Mouse (Mus musculus): ENCODE measurements around the gene Prpf39. TPM values are rescaled to one million over a fixed set of nuclear protein-coding genes. Genes with fewer than 3 reads are reported as not detected.

The Prpf39 gene
- 66.9 and 68.1 TPM in 2 replicates for polyA plus RNA-seq (2016; fragmentation: Nextera tagmentation; extraction: Ambion mirVana)

DNA sequence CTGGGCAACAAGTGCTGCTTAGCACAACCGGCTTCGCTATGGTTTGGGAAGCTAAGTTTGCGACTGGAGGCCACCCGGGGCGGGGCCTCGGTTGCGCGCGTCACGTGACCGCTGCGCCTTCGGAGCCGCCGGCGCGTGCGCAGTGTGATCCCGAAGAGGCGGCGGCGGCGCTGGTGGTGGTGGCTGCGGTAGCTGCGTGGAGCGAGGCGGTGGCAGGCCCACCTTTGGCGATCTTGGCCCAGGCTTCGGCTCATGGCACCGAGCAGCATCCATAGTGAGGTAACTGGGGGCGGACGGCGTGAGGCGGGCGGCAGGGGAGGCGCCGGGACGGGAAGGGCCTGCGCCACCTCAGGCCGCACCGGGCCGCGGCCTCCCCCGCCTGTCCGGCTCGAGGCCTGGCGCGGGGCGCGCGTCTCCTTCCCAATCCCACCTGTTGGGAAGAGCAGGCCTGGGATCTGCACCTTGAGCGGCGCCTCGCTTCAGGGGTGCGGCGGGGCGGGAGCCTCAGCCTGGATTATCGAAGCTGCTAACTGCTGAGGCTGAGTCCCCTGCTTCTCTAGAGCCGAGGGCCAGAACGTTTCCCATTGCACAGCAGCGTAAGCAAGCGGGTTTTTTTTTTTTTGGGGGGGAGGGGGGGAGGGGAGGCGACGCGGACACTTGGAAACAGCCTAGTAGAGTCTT, at the start of gene Prpf39:
Gene Prpf39 (plus strand): TSS at position 144 of the 681 bp plus-strand sequence.
- Histone ChIP-seq H3K27me3 (no peaks in the 10 kb centered on the region), H3K9ac (replicated peaks) (peak within 1 kb of the TSS; percentile 84), H3K4me1 (peaks cover 17% of the 10 kb centered on the region), H3K4me3 (peak within 1 kb of the TSS; percentile 86), H3K36me3 (no peaks in the 10 kb centered on the region), H3K9me3 (no peaks in the 10 kb centered on the region), H3K27ac (replicated peaks) (peak within 1 kb of the TSS; percentile 73), H3K4me2 (replicated peaks) (peak within 1 kb of the TSS; percentile 57)
- under 1% methylated on average over 61 of the region's 65 CpGs for WGBS
- ATAC-seq (ENCODE audit: low FRiP score, low read depth): peak; percentile 97

DNA sequence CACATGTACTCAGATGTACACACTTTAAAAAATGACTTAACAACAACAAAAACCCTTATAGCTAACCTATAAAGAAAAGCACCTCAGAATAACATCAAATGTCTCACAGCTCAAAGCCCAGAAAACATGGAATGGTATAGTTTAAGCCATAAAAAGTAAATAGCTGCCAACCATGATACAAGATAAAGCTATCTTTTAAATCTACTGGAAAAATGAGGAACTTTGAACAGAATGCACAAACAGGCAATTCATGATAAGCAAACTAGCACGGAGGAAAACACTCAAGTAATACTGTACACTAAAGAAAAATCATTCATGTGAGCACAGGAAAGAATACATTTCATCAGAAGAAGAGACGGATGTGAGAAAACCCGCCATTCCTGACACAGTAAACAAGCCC, 28.4 kb upstream of the Prpf39 start:
- no peaks in the 10 kb centered on the region for H3K9me3 ChIP-seq
- H3K4me3 ChIP-seq: no peak overlapping the region
- ATAC-seq (ENCODE audit: low FRiP score, low read depth): no peak
- 93% methylated on average over 3 of the region's 3 CpGs for WGBS
- H3K36me3 ChIP-seq: peaks cover 65% of the 10 kb centered on the region
- no peak overlapping the region for H3K27ac ChIP-seq (replicated peaks)
- no peaks in the 10 kb centered on the region for H3K27me3 ChIP-seq
- no peak overlapping the region for H3K9ac ChIP-seq (replicated peaks)
- no peaks in the 10 kb centered on the region for H3K4me1 ChIP-seq
- H3K4me2 ChIP-seq (replicated peaks): no peak overlapping the region

DNA sequence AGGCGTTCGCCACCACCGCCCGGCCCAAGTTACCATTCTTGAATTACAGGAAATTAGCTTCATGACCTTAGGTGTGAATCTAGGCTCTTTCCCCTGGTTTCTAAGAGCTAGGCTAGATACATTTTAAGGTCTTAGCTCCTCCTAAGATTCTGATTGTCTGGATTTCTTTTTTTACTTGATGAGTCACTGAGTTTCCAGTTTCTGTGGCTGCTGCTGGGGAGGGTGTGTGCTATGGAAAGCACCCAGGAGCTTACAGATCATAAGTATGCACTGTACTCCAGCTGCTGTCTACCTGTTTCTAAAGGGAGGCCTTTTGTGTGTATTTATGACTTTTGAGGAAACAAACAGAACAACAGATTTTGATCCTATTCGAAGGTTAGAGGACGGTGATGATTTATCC, 13.3 kb upstream of the Prpf39 start:
- Histone ChIP-seq H3K9ac (replicated peaks) (no peak overlapping the region), H3K9me3 (no peaks in the 10 kb centered on the region), H3K4me2 (replicated peaks) (no peak overlapping the region), H3K27ac (replicated peaks) (no peak overlapping the region), H3K4me3 (no peak overlapping the region), H3K36me3 (0 out of 2 replicates have a peak, but pooled peaks cover 11% of the 10 kb centered on the region), H3K4me1 (no peaks in the 10 kb centered on the region), H3K27me3 (no peaks in the 10 kb centered on the region)
- ATAC-seq (ENCODE audit: low FRiP score, low read depth): no peak
- 96% methylated on average over 6 of the region's 6 CpGs for WGBS

DNA sequence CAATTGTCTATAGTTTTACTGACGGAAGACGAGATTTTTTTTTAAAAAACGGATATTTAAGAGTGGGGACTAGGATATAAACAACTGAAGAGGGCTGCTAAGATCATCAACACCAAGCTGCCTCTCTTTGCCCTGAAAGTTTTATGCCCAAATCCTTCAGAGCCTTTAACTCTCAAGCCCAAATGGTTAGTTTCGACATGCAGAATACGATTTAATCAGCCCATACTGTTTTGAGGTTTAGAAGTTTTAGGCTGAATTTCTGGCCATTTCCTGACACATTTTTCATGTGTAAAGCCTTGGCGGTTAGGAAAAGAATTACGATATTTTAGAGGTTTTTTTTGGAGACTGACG, 319 bp upstream of the Prpf39 start:
- WGBS: 49% methylated on average over 8 of the region's 8 CpGs
- no peak overlapping the region for H3K27ac ChIP-seq (replicated peaks)
- H3K9ac ChIP-seq (replicated peaks): 0 out of 2 replicates have a peak overlapping the region, but pooled peaks have one; percentile 84
- H3K36me3 ChIP-seq: no peaks in the 10 kb centered on the region
- peak overlapping the region; percentile 86 for H3K4me3 ChIP-seq
- H3K9me3 ChIP-seq: no peaks in the 10 kb centered on the region
- H3K4me1 ChIP-seq: peaks cover 17% of the 10 kb centered on the region
- H3K4me2 ChIP-seq (replicated peaks): peak overlapping the region; percentile 57
- H3K27me3 ChIP-seq: no peaks in the 10 kb centered on the region
- no peak; the same call in 1 of the 2 replicates for ATAC-seq (ENCODE audit: low FRiP score, low read depth)

DNA sequence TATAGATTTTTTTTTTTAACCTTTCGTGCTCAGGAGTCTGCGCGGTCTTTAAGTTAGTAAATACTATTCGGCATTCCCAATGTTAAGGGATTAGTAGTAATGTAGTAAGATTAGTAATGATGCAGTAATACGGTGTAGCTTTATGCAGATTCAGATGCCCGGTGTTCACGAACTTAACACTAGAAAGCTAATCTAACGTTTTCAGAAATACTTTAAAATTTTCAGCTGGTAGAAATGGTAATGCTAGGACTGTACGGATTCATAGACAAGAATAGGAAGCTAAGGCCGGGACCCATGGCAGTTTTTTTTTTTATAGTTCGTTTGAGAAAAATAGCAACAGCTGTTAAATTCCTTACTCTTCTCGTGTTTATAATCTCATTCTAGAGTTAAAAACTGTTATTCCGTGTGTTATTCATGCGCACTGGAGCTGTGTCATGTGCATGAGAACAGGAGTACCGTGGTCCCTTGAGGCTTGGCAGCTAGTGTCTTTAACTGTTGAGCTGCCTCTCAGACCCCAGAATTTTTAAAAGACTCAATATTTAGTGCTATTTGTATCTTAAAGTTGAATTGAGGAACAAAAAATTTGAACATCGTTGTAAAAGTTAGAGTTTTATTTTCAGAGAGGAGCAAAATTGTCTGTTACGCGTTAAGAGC, 886 bp downstream of the Prpf39 start:
- H3K4me2 ChIP-seq (replicated peaks): peak overlapping the region; percentile 57
- 20% methylated on average over 18 of the region's 18 CpGs for WGBS
- H3K27me3 ChIP-seq: no peaks in the 10 kb centered on the region
- peak overlapping the region; percentile 84 for H3K9ac ChIP-seq (replicated peaks)
- H3K27ac ChIP-seq (replicated peaks): no peak overlapping the region
- H3K4me1 ChIP-seq: peaks cover 17% of the 10 kb centered on the region
- no peaks in the 10 kb centered on the region for H3K9me3 ChIP-seq
- peak overlapping the region; percentile 86 for H3K4me3 ChIP-seq
- no peaks in the 10 kb centered on the region for H3K36me3 ChIP-seq
- ATAC-seq (ENCODE audit: low FRiP score, low read depth): no peak

DNA sequence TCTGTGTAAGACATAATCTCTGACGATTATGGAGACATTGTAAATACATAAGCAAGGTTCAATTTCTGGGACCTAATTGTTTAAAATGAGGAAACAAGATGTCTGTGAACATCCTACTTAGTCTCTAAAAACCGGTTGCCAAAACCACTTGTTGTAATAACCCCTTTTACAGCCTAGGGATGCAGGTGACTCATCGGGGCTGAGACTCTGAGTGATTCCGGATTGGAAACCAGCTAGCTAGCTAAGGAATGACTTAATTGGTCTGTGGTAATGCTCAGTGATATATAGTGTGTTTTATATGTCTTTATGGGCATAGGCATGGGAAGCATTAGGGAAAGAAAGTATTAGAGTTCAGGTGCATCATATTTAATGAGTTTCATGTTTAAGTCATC, 1.4 kb downstream of the Prpf39 start:
- 0 out of 2 replicates have a peak, but pooled peaks cover 2% of the 10 kb centered on the region for H3K36me3 ChIP-seq
- no peaks in the 10 kb centered on the region for H3K27me3 ChIP-seq
- H3K4me1 ChIP-seq: peaks cover 17% of the 10 kb centered on the region
- H3K27ac ChIP-seq (replicated peaks): no peak overlapping the region
- H3K9ac ChIP-seq (replicated peaks): 0 out of 2 replicates have a peak overlapping the region, but pooled peaks have one; percentile 84
- peak overlapping the region; percentile 57 for H3K4me2 ChIP-seq (replicated peaks)
- H3K9me3 ChIP-seq: no peaks in the 10 kb centered on the region
- 57% methylated on average over 4 of the region's 4 CpGs for WGBS
- no peak for ATAC-seq (ENCODE audit: low FRiP score, low read depth)
- peak overlapping the region; percentile 86 for H3K4me3 ChIP-seq

DNA sequence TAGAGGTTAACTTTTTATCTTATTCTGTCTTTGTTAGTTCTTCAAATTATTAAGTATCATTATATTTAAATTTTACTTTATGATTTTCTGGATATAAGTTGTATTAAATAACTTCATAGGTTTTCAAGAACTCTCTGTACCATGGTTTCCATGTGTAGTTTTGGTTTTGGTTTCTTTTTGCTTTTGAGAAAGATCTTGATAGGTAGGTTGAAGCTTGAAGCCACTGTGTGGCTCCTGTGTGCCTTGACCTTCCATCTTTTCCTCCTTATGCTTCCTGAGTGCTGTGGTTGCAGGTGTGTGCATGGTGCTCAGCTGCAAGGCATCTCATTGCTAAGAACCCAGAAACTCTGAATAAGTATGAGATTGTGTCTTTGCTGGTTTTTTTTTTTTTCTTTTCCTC, 12.7 kb downstream of the Prpf39 start:
- Histone ChIP-seq H3K27me3 (no peaks in the 10 kb centered on the region), H3K4me2 (replicated peaks) (no peak overlapping the region), H3K4me1 (no peaks in the 10 kb centered on the region), H3K27ac (replicated peaks) (no peak overlapping the region), H3K9ac (replicated peaks) (no peak overlapping the region), H3K9me3 (no peaks in the 10 kb centered on the region), H3K4me3 (no peak overlapping the region), H3K36me3 (peaks cover 31% of the 10 kb centered on the region)
- ATAC-seq (ENCODE audit: low FRiP score, low read depth): no peak

DNA sequence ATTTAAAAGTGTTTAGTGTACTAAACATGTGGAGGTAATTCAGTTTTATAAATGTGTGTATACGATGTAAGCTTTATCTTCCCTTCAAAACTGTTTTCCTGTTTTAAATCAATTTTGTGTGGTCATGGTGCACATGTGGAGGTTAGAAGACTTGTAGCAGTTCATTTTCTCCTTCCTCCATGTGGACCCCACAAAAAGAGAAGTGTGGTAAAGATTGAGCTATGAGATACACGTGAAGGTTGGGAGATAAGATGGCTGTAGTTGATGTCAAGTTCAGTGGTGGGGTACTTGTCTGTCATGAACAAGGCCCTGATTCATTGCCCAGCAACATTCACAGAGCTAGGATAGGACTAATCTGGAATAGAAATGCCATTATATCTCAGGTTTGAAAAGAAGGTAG, 22.1 kb downstream of the Prpf39 start:
- ATAC-seq (ENCODE audit: low FRiP score, low read depth): no peak
- Histone ChIP-seq H3K36me3 (peaks cover 51% of the 10 kb centered on the region), H3K4me1 (no peaks in the 10 kb centered on the region), H3K9me3 (no peaks in the 10 kb centered on the region), H3K4me3 (no peak overlapping the region), H3K9ac (replicated peaks) (no peak overlapping the region), H3K27me3 (no peaks in the 10 kb centered on the region), H3K4me2 (replicated peaks) (no peak overlapping the region), H3K27ac (replicated peaks) (no peak overlapping the region)
- WGBS: 90% methylated on average over 2 of the region's 2 CpGs

DNA sequence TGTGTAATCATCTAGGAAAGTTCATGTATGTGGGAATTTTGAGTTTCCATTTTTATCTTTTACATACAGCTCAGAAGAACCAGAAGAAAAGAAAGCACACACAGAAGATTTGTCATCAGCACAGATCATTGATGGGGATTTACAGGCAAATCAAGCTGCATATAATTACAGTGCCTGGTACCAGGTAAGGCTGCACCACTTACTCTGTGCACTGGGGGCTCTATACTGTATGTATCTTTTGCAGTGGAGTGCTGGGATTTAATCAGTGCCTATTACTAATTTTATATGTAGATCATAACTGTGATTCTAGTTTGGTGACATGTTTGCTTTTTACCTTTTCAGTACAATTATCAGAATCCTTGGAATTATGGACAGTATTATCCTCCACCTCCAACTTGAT, 24.9 kb downstream of the Prpf39 start:
- Histone ChIP-seq H3K4me3 (no peak overlapping the region), H3K4me1 (no peaks in the 10 kb centered on the region), H3K36me3 (peaks cover 61% of the 10 kb centered on the region), H3K9me3 (no peaks in the 10 kb centered on the region), H3K27me3 (no peaks in the 10 kb centered on the region), H3K9ac (replicated peaks) (no peak overlapping the region), H3K4me2 (replicated peaks) (no peak overlapping the region), H3K27ac (replicated peaks) (no peak overlapping the region)
- no peak for ATAC-seq (ENCODE audit: low FRiP score, low read depth)

DNA sequence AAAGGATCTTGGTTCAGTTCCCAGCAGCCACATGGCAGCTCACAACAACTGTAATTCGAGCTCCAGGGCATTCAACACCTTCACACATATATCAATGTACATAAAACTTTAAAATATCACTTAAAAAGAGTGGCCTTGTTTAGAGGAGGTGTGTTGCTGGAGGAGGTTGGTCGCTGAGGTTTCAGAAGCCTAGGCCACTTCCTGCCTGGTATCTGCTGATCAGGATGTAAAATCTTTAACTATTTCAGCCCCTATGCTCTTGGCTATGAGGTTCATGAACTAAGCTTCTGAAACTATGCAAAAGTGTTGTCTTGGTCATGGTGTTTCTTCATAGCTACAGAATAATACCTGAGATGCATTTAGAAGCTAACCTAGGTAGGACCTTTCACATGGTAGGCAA, 29.1 kb downstream of the Prpf39 start:
- Histone ChIP-seq H3K4me3 (no peak overlapping the region), H3K4me2 (replicated peaks) (no peak overlapping the region), H3K4me1 (no peaks in the 10 kb centered on the region), H3K9ac (replicated peaks) (no peak overlapping the region), H3K27ac (replicated peaks) (no peak overlapping the region), H3K36me3 (peaks cover 65% of the 10 kb centered on the region), H3K9me3 (no peaks in the 10 kb centered on the region), H3K27me3 (no peaks in the 10 kb centered on the region)
- no peak for ATAC-seq (ENCODE audit: low FRiP score, low read depth)
- 76% methylated on average over 2 of the region's 2 CpGs for WGBS

DNA sequence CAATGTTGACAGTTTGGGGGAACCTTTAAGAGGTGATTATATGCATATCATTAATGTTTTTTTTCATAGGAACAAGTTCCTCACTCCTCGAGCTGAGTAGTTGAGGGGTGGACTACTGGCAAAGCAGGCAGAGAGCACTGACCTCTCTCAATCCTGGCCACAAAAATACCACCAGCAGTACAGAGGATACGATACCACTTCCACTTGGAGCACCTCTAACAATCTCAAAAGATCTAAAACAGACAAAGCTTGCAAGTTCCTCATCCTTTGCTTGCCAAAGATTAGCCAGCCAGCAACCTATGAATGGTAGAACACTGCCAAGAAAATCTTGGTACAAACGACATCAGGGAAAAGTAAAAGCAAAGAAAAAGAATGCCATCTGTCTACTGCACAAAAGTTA, 30.1 kb downstream of the Prpf39 start:
- no peak for ATAC-seq (ENCODE audit: low FRiP score, low read depth)
- Histone ChIP-seq H3K9me3 (no peaks in the 10 kb centered on the region), H3K27me3 (no peaks in the 10 kb centered on the region), H3K36me3 (peaks cover 61% of the 10 kb centered on the region), H3K9ac (replicated peaks) (no peak overlapping the region), H3K4me2 (replicated peaks) (no peak overlapping the region), H3K27ac (replicated peaks) (no peak overlapping the region), H3K4me1 (no peaks in the 10 kb centered on the region), H3K4me3 (no peak overlapping the region)
- WGBS: 80% methylated on average over 3 of the region's 3 CpGs

DNA sequence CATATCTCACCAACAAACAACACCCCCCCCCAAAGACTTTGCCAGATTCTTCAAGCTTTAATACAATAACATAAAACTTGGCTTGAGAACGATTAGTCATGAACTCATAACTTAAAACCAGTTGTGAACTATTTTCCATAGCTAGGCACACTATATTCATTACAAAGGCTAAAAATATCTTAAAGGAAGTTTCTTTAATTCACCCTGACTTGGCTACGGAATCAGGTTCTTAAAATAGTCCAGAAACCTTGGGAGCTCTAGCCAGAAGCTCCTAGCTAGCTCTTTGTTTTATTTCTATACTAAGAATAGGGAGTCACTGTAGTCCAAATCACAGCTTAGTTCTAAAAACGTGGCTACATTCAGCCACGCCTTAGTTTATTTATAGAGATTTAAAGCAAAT, 32.3 kb downstream of the Prpf39 start:
- ATAC-seq (ENCODE audit: low FRiP score, low read depth): no peak
- no peak overlapping the region for H3K27ac ChIP-seq (replicated peaks)
- peaks cover 47% of the 10 kb centered on the region for H3K36me3 ChIP-seq
- H3K9ac ChIP-seq (replicated peaks): no peak overlapping the region
- H3K4me3 ChIP-seq: no peak overlapping the region
- no peaks in the 10 kb centered on the region for H3K27me3 ChIP-seq
- WGBS: 93% methylated on average over 4 of the region's 4 CpGs
- H3K4me2 ChIP-seq (replicated peaks): no peak overlapping the region
- no peaks in the 10 kb centered on the region for H3K9me3 ChIP-seq
- peaks cover 6% of the 10 kb centered on the region; the same call in 1 of the 2 replicates for H3K4me1 ChIP-seq

Measured in midbrain, embryonic 12.5 days (tissue).